Mouse (Mus musculus) forebrain, embryonic 16.5 days (tissue): ENCODE results near the gene Pold1. TPM values are rescaled to one million over a fixed set of nuclear protein-coding genes. Genes with fewer than 3 reads are reported as not detected.

Experiments
- ATAC-seq: fragments of 200-750 bp; cut with Nextera tagmentation; 2 replicates; pipeline ENCODE4 v1.8.0; 2017; ENCODE audit warnings: mild to moderate bottlenecking, moderate library complexity
- H3K27ac ChIP-seq: fragments of 300-500 bp; sonication (generic); 2 replicates; pipeline ENCODE4 v1.5.1; 2014; ENCODE audit warnings: low read length, control low read depth
- H3K27me3 ChIP-seq: fragments of 300-500 bp; sonication (generic); replicated peaks from 2 replicates; pipeline ENCODE4 v1.6.1; 2014; ENCODE audit warnings: low read length; ENCODE audit not compliant: control insufficient read depth, insufficient read depth
- H3K36me3 ChIP-seq: fragments of 300-500 bp; sonication (generic); 2 replicates; pipeline ENCODE4 v1.6.1; 2014; ENCODE audit not compliant: control insufficient read depth, insufficient read depth
- H3K4me1 ChIP-seq: fragments of 300-500 bp; sonication (generic); replicated peaks from 2 replicates; pipeline ENCODE4 v1.6.1; 2014; ENCODE audit warnings: low read length; ENCODE audit not compliant: control insufficient read depth, insufficient read depth
- H3K4me2 ChIP-seq: fragments of 300-500 bp; sonication (generic); 2 replicates; pipeline ENCODE4 v1.6.1; 2014; ENCODE audit warnings: mild to moderate bottlenecking, low read length, control low read depth
- H3K4me3 ChIP-seq: fragments of 300-500 bp; sonication (generic); replicated peaks from 2 replicates; pipeline ENCODE4 v1.5.1; 2014; ENCODE audit warnings: mild to moderate bottlenecking, low read length, control low read depth
- H3K9ac ChIP-seq: fragments of 300-500 bp; sonication (generic); replicated peaks from 2 replicates; pipeline ENCODE4 v1.6.1; 2014; ENCODE audit warnings: low read depth, low read length, control low read depth
- H3K9me3 ChIP-seq: fragments of 300-500 bp; sonication (generic); 2 replicates; pipeline ENCODE4 v1.6.1; 2016; ENCODE audit warnings: low read length; ENCODE audit not compliant: control insufficient read depth
- WGBS: fragments of 180-500 bp; shearing (Covaris S2); extraction: QIAGEN DNeasy Blood & Tissue Kit; methylation state at CpG from one replicate; pipeline ENCODE4 v1.1.7; 2014; 5-methylcytosine and 5-hydroxymethylcytosine counted together
- polyA plus RNA-seq: library from polyadenylated mRNA; unstranded; fragments of >200 nt; fragmentation: Nextera tagmentation; extraction: Ambion mirVana; gene quantifications from 2 replicates; pipeline ENCODE4 v1.2.1, GENCODE M21; 2015

Pold1 gene
- polyA plus RNA-seq, 1 experiment from 2014 or later, result 46.1 TPM

DNA sequence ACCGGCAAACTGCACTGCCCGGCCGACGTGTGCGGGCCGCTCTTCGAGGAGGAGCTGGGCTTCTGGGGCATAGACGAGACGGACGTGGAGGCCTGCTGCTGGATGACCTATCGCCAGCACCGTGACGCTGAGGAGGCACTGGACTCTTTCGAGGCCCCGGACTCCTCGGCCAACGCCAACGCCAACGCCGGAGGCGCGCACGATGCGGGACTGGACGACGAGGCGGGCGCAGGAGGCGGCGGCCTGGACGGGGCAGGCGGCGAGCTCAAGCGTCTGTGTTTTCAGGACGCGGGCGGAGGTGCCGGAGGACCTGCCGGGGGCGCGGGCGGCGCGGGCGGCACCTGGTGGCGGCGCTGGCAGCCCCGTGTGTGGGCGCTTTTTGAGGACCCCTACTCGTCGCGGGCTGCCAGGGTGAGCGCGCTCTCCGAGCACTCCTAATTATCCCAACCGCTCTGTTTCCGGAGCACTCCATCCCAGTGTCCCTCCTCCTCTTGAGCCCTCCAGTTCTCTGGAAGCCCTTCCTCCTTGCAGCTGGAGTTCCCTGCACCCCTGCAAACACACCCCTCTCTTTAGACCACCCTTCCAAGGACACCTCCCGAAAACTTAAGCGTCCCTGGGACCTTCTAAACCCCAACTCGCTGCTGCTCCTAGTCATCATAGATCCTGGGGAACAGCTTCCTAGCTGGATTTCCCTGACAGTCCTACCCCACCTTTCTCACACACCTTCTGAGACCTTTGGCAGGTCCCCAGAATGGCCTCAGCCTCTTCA, 42.9 kb upstream of the Pold1 start:
- H3K4me3 ChIP-seq, result peak overlapping the region; percentile 67
- peak overlapping the region; percentile 64 for H3K9ac ChIP-seq
- no peaks in the 10 kb centered on the region for H3K36me3 ChIP-seq
- peak overlapping the region; percentile 96 for H3K4me2 ChIP-seq
- H3K27ac ChIP-seq, result no peak overlapping the region
- no peaks in the 10 kb centered on the region for H3K9me3 ChIP-seq
- ATAC-seq, result no peak
- WGBS, result under 1% methylated on average over 60 of the region's 60 CpGs
- H3K4me1 ChIP-seq, result peaks cover 67% of the 10 kb centered on the region
- peaks cover 28% of the 10 kb centered on the region for H3K27me3 ChIP-seq

DNA sequence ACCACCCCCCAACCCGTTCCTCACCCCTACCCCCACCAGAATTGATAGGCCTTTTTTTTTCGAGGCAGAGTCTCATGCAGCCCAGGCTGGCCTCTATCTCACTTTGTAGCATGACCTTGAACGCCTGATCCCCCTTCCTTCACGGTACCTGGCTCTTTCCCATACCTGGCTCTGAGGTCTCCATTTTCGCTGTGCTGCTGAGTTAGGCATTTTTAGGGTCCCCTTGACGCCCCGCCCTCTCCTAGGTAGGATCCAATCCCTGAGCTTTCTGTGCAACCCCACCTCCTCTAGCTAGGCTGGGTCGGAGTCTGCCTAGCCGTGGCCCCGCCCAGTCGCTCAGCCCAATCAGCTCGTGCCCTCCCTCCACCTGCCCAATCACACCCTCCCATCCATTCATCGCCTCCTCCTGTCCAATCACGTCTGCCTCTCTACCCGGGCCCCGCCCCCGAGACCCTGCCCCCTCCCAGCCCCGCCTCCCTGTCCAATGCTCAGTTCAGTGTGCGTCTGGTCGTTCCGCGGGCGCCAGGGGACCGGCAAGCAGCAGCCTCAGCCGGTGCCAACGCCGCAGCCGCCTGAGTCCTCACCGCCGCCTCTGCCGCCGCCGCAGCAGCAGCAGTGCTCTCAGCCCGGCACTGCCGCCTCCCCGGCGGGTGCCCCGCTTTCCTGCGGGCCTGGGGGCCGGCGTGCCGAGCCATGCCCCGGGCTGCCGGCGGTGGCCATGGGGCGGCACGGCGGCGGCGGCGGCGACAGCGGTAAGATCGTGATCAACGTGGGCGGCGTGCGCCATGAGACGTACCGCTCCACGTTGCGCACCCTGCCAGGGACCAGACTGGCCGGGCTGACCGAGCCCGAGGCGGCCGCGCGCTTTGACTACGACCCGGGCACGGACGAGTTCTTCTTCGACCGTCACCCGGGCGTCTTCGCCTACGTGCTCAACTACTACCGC, 42.0 kb upstream of the Pold1 start, which contains the start of gene Kcnc3:
Gene Kcnc3, plus strand, starts transcription at position 263 of the 946 bp plus-strand sequence.
- WGBS, result under 1% methylated on average over 76 of the region's 80 CpGs
- no peaks in the 10 kb centered on the region for H3K36me3 ChIP-seq
- H3K4me3 ChIP-seq, result peak within 1 kb of the TSS; percentile 67
- peak within 1 kb of the TSS; percentile 29; the same call in 1 of the 2 replicates for H3K27ac ChIP-seq
- peak within 1 kb of the TSS; percentile 64 for H3K9ac ChIP-seq
- peaks cover 28% of the 10 kb centered on the region for H3K27me3 ChIP-seq
- no peaks in the 10 kb centered on the region for H3K9me3 ChIP-seq
- ATAC-seq, result peak; percentile 92
- H3K4me1 ChIP-seq, result peaks cover 67% of the 10 kb centered on the region
- H3K4me2 ChIP-seq, result peak within 1 kb of the TSS; percentile 96

DNA sequence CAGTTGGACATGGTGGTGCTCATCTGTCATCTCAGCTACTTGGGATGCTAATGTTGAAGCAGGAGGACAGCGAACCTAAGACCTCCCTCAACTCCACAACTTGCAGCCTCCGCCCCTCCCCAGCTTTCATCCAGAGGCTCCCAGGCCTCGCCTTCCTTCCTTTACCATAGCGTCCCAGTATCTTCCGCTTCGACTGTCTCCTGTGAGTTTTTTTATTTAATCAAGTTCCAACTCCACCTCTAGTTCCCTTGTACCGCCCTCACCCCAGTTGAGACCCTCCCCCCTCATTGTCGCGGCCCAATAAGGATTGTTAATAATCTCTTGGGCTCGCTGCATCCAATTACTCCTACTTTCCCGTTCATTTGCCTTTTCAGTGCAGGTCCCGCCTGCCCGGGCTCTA, 41.3 kb upstream of the Pold1 start:
- H3K4me3 ChIP-seq, result peak overlapping the region; percentile 67
- H3K27ac ChIP-seq, result no peak overlapping the region
- H3K4me2 ChIP-seq, result peak overlapping the region; percentile 96
- H3K9ac ChIP-seq, result no peak overlapping the region; the same call in 1 of the 2 replicates
- peaks cover 28% of the 10 kb centered on the region for H3K27me3 ChIP-seq
- H3K9me3 ChIP-seq, result no peaks in the 10 kb centered on the region
- ATAC-seq, result no peak
- WGBS, result 2% methylated on average over 13 of the region's 13 CpGs
- peaks cover 67% of the 10 kb centered on the region for H3K4me1 ChIP-seq
- H3K36me3 ChIP-seq, result no peaks in the 10 kb centered on the region

- WGBS, result 0% methylated on average over 30 of the region's 33 CpGs
- Histone ChIP-seq H3K27me3 (peaks cover 28% of the 10 kb centered on the region), H3K4me2 (peak overlapping the region; percentile 96), H3K27ac (peak overlapping the region; percentile 16), H3K4me1 (peaks cover 60% of the 10 kb centered on the region), H3K36me3 (no peaks in the 10 kb centered on the region), H3K9ac (peak overlapping the region; percentile 63), H3K9me3 (no peaks in the 10 kb centered on the region), H3K4me3 (peak overlapping the region; percentile 67)
- ATAC-seq, result 0 out of 2 replicates have a peak, but pooled peaks have one; percentile 13
Measured at GRCm38 (mm10) chr7:44589149-44589548, 40.5 kb upstream of the Pold1 start.

DNA sequence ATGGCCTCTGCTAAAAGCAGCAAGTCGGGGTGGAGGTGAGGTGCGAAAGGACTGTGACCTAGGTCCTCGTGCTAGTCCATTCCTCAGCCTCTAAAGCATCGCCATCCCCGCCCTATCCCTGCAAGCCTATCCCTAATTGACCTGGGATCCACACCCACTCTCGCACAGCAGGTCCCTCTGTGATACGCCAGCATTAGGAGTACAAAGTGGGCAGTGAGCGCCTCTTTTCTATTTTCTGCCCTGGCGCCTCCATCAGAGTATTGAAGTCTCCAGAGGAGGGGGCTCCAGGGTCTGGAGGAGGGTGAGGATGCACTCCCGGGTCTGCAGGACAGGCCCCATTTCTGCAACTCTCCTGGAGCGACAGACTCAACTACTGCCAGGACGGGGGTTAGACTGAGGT, 39.7 kb upstream of the Pold1 start:
- Histone ChIP-seq H3K27me3 (peaks cover 25% of the 10 kb centered on the region), H3K9ac (peak overlapping the region; percentile 63), H3K4me1 (peaks cover 54% of the 10 kb centered on the region), H3K4me3 (peak overlapping the region; percentile 67), H3K4me2 (peak overlapping the region; percentile 96), H3K36me3 (no peaks in the 10 kb centered on the region), H3K27ac (peak overlapping the region; percentile 20; the same call in 1 of the 2 replicates), H3K9me3 (no peaks in the 10 kb centered on the region)
- ATAC-seq, result no peak
- 9% methylated on average over 12 of the region's 12 CpGs for WGBS

DNA sequence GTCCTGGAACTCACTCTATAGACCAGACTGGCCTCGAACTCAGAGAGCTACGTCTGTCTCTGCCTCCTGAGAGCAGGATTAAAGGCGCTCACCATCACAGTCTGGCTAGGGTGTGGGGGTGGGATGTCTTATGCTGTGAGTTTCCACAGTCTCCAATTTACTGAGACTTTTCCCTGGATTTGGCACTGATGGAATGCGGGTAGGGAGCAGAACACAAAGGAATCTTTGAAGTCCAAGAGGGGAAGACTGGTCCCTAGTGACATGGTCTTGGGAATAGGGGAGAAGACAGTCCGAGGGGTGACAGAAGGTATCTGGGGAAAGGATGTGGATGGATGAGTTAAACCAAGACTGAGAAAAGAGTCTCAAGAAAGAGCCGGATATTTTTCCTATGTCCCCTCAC, 39.0 kb upstream of the Pold1 start:
- H3K27ac ChIP-seq, result no peak overlapping the region
- H3K9me3 ChIP-seq, result no peaks in the 10 kb centered on the region
- peak overlapping the region; percentile 67 for H3K4me3 ChIP-seq
- no peak for ATAC-seq
- H3K9ac ChIP-seq, result no peak overlapping the region; the same call in 1 of the 2 replicates
- peaks cover 19% of the 10 kb centered on the region for H3K27me3 ChIP-seq
- no peaks in the 10 kb centered on the region for H3K36me3 ChIP-seq
- peak overlapping the region; percentile 96 for H3K4me2 ChIP-seq
- H3K4me1 ChIP-seq, result peaks cover 48% of the 10 kb centered on the region
- 36% methylated on average over 6 of the region's 6 CpGs for WGBS

DNA sequence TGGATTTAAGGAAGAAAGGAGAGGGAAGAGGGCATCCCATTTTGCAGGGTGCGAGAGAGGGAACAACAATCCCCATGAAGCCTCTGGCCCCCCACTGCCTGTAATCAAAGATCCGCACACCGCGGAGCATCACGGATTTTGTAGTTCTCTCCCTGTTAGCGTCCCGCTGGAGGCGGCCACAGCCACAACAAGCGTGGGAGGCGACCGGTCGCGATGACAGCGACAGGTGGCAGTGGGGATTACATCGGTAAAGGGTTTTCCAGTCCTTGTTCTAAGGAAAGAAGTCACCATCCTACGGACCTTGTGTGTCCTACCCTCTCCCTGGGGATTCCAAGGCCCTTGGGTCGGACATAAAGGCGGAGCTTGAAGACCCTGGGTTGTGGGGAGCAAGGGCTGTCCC, 38.3 kb upstream of the Pold1 start:
- H3K27ac ChIP-seq, result no peak overlapping the region
- no peaks in the 10 kb centered on the region for H3K9me3 ChIP-seq
- H3K4me2 ChIP-seq, result peak overlapping the region; percentile 96
- peaks cover 43% of the 10 kb centered on the region for H3K4me1 ChIP-seq
- no peaks in the 10 kb centered on the region for H3K36me3 ChIP-seq
- H3K9ac ChIP-seq, result peak overlapping the region; percentile 58
- H3K27me3 ChIP-seq, result peaks cover 15% of the 10 kb centered on the region
- H3K4me3 ChIP-seq, result peak overlapping the region; percentile 67
- ATAC-seq, result peak; percentile 61
- under 1% methylated on average over 18 of the region's 18 CpGs for WGBS

GRCm38 (mm10) chr7:44586518-44586917, 37.9 kb upstream of the Pold1 start:
- Histone ChIP-seq H3K4me1 (peaks cover 38% of the 10 kb centered on the region), H3K9me3 (no peaks in the 10 kb centered on the region), H3K27ac (peak overlapping the region; percentile 5; the same call in 1 of the 2 replicates), H3K36me3 (no peaks in the 10 kb centered on the region), H3K4me3 (peak overlapping the region; percentile 67), H3K9ac (peak overlapping the region; percentile 58), H3K27me3 (peaks cover 15% of the 10 kb centered on the region), H3K4me2 (peak overlapping the region; percentile 96)
- peak; percentile 17; the same call in 1 of the 2 replicates for ATAC-seq
- WGBS, result 12% methylated on average over 19 of the region's 19 CpGs

- no peak overlapping the region for H3K27ac ChIP-seq
- H3K9ac ChIP-seq, result no peak overlapping the region
- peaks cover 12% of the 10 kb centered on the region for H3K27me3 ChIP-seq
- ATAC-seq, result no peak
- H3K36me3 ChIP-seq, result no peaks in the 10 kb centered on the region
- no peaks in the 10 kb centered on the region for H3K9me3 ChIP-seq
- H3K4me1 ChIP-seq, result peaks cover 32% of the 10 kb centered on the region
- no peak overlapping the region for H3K4me3 ChIP-seq
- 89% methylated on average over 6 of the region's 6 CpGs for WGBS
- H3K4me2 ChIP-seq, result no peak overlapping the region
Measured at GRCm38 (mm10) chr7:44585606-44586005, 37.0 kb upstream of the Pold1 start.
